Comparison of ENCODE assay signal across 8 mouse cellular contexts in genomic region chr1:74601267-74601962, GRCm38 (mm10). TPM values are rescaled to one million over a fixed set of nuclear protein-coding genes. Genes with fewer than 3 reads are reported as not detected.
DNase-seq lines count a peak whose midpoint lies in the region; ATAC-seq and TF ChIP-seq lines count a peak whose summit lies in the region.

Gene Rnf25 (minus strand): TSS chr1:74601397.
Gene Stk36 (plus strand): TSS chr1:74601445.

- H3K36me3 ChIP-seq in forebrain, embryonic 10.5 days (replicated peaks) = peaks cover 42% of the 10 kb centered on the region
- H3K36me3 ChIP-seq in heart, embryonic 15.5 days = peaks cover 21% of the 10 kb centered on the region; the same call in 1 of the 2 replicates
- peaks cover 6% of the 10 kb centered on the region; the same call in 1 of the 2 replicates for H3K36me3 ChIP-seq in liver, embryonic 14.5 days (replicated peaks; ENCODE audit: control insufficient read depth, insufficient read depth, low read depth)
- peaks cover 7% of the 10 kb centered on the region for H3K36me3 ChIP-seq in neural tube, embryonic 11.5 days (ENCODE audit: control insufficient read depth, insufficient read depth, low read length)
- peaks cover 6% of the 10 kb centered on the region for H3K36me3 ChIP-seq in stomach, postnatal 0 days (ENCODE audit: control insufficient read depth, insufficient read depth, low read length)

- peaks cover 21% of the 10 kb centered on the region for H3K4me1 ChIP-seq in forebrain, embryonic 10.5 days
- H3K4me1 ChIP-seq in heart, embryonic 15.5 days (replicated peaks) = peaks cover 14% of the 10 kb centered on the region
- peaks cover 5% of the 10 kb centered on the region in 2 experiments for H3K4me1 ChIP-seq in liver, embryonic 14.5 days (replicated peaks; ENCODE audit: control insufficient read depth in 2 of 2, insufficient read depth in 2 of 2, low read length in 1 of 2)
- peaks cover 6% of the 10 kb centered on the region; the same call in 1 of the 2 replicates for H3K4me1 ChIP-seq in neural tube, embryonic 11.5 days (ENCODE audit: control insufficient read depth, insufficient read depth, low read length)
- H3K4me1 ChIP-seq in stomach, postnatal 0 days (replicated peaks; ENCODE audit: control insufficient read depth, insufficient read depth) = no peaks in the 10 kb centered on the region; the same call in 1 of the 2 replicates

- peak within 1 kb of the TSS; percentile 76 for H3K9ac ChIP-seq in heart, embryonic 15.5 days
- peak within 1 kb of the TSS; percentile 82 for H3K9ac ChIP-seq in liver, embryonic 14.5 days (replicated peaks)
- peak within 1 kb of the TSS; percentile 63 for H3K9ac ChIP-seq in neural tube, embryonic 11.5 days (ENCODE audit: low read length)
- peak within 1 kb of the TSS; percentile 81 for H3K9ac ChIP-seq in stomach, postnatal 0 days (ENCODE audit: low read length)

- peak within 1 kb of the TSS; percentile 84 for H3K4me2 ChIP-seq in heart, embryonic 15.5 days
- H3K4me2 ChIP-seq in liver, embryonic 14.5 days (ENCODE audit: low read depth) = peak within 1 kb of the TSS; percentile 81
- H3K4me2 ChIP-seq in neural tube, embryonic 11.5 days (ENCODE audit: low read depth) = peak within 1 kb of the TSS; percentile 86
- peak within 1 kb of the TSS; percentile 84 for H3K4me2 ChIP-seq in stomach, postnatal 0 days (replicated peaks; ENCODE audit: low read depth)

- H3K9me3 ChIP-seq in forebrain, embryonic 10.5 days = no peaks in the 10 kb centered on the region
- no peaks in the 10 kb centered on the region for H3K9me3 ChIP-seq in heart, embryonic 15.5 days (replicated peaks)
- no peaks in the 10 kb centered on the region for H3K9me3 ChIP-seq in liver, embryonic 14.5 days (ENCODE audit: control insufficient read depth, low read length)
- no peaks in the 10 kb centered on the region for H3K9me3 ChIP-seq in neural tube, embryonic 11.5 days (ENCODE audit: control insufficient read depth, low read length)
- H3K9me3 ChIP-seq in stomach, postnatal 0 days (ENCODE audit: control insufficient read depth, low read length) = no peaks in the 10 kb centered on the region

- ATAC-seq in CD4-positive, CD25-positive, alpha-beta regulatory T cell, adult 4 months = peak; percentile 100
- peak; percentile 76 for ATAC-seq in heart, embryonic 15.5 days (replicated peaks; ENCODE audit: insufficient number of reproducible peaks, insufficient read depth, low FRiP score, low read depth)
- ATAC-seq in liver, embryonic 14.5 days (ENCODE audit: insufficient read depth) = peak; percentile 82
- ATAC-seq in neural tube, embryonic 11.5 days (ENCODE audit: insufficient read depth, low FRiP score, low TSS enrichment) = peak; percentile 78
- ATAC-seq in stomach, postnatal 0 days (ENCODE audit: low FRiP score, low TSS enrichment) = peak; percentile 84

- peak within 1 kb of the TSS; percentile 93 for H3K4me3 ChIP-seq in forebrain, embryonic 10.5 days
- H3K4me3 ChIP-seq in heart, embryonic 15.5 days = peak within 1 kb of the TSS; percentile 86
- H3K4me3 ChIP-seq in liver, embryonic 14.5 days (ENCODE audit: insufficient read depth in 1 of 2, low read depth in 2 of 2, low read length in 2 of 2) = peak within 1 kb of the TSS; percentile 75 to 85
- H3K4me3 ChIP-seq in neural tube, embryonic 11.5 days (ENCODE audit: low read depth, low read length) = peak within 1 kb of the TSS; percentile 56
- H3K4me3 ChIP-seq in stomach, postnatal 0 days (ENCODE audit: low read depth, low read length) = peak within 1 kb of the TSS; percentile 61

- DNase-seq in c-Kit-negative CD71-positive TER-119-positive erythroid progenitor cells, embryonic 14.5 days (ENCODE audit: low read depth, low spot score) = peak; percentile 75
- peak; percentile 84 for DNase-seq in forebrain, embryonic 10.5 days (ENCODE audit: extremely low spot score, low spot score)
- peak; percentile 89 to 92 for DNase-seq in kidney, postnatal 25 days
- peak; percentile 75 to 82 (median 77) for DNase-seq in liver, embryonic 14.5 days (ENCODE audit: low read depth in 3 of 3, low spot score in 3 of 3)
- peak; percentile 86 for DNase-seq in neural tube, embryonic 11.5 days (ENCODE audit: low spot score)
- DNase-seq in stomach, postnatal 0 days (ENCODE audit: low spot score) = peak; percentile 87

- no peaks in the 10 kb centered on the region for H3K27me3 ChIP-seq in forebrain, embryonic 10.5 days (ENCODE audit: poor library complexity, severe bottlenecking)
- H3K27me3 ChIP-seq in heart, embryonic 15.5 days = no peaks in the 10 kb centered on the region
- no peaks in the 10 kb centered on the region for H3K27me3 ChIP-seq in liver, embryonic 14.5 days (ENCODE audit: control insufficient read depth, insufficient read depth, low read length)
- H3K27me3 ChIP-seq in neural tube, embryonic 11.5 days (ENCODE audit: control insufficient read depth, insufficient read depth, low read length) = no peaks in the 10 kb centered on the region
- no peaks in the 10 kb centered on the region for H3K27me3 ChIP-seq in stomach, postnatal 0 days (ENCODE audit: control insufficient read depth, insufficient read depth, low read length)

- peak within 1 kb of the TSS; percentile 89 for H3K27ac ChIP-seq in forebrain, embryonic 10.5 days
- H3K27ac ChIP-seq in heart, embryonic 15.5 days = peak within 1 kb of the TSS; percentile 57
- H3K27ac ChIP-seq in liver, embryonic 14.5 days = no peak within 1 kb of the TSS
- H3K27ac ChIP-seq in neural tube, embryonic 11.5 days (ENCODE audit: low read depth, low read length) = no peak within 1 kb of the TSS
- H3K27ac ChIP-seq in stomach, postnatal 0 days (replicated peaks) = peak within 1 kb of the TSS; percentile 74

- no peak for TF ChIP-seq EP300 in liver, embryonic 14.5 days (IDR thresholded peaks at IDR 0.05; ENCODE audit: low read depth)
- TF ChIP-seq EP300 in stomach, postnatal 0 days (optimal IDR thresholded peaks at IDR 0.05) = no peak

- TF ChIP-seq CTCF in liver, embryonic 14.5 days (IDR thresholded peaks at IDR 0.05; ENCODE audit: low read depth) = no peak
- no peak for TF ChIP-seq CTCF in stomach, postnatal 0 days (IDR thresholded peaks at IDR 0.05; ENCODE audit: low read depth)

- 11% methylated on average over 25 of the region's 25 CpGs for WGBS in forebrain, embryonic 10.5 days
- 9% methylated on average over 25 of the region's 25 CpGs for WGBS in heart, embryonic 15.5 days
- 17% methylated on average over 25 of the region's 25 CpGs for WGBS in liver, embryonic 14.5 days (ENCODE audit: insufficient replicate concordance)
- WGBS in neural tube, embryonic 11.5 days = 10% methylated on average over 25 of the region's 25 CpGs
- 8% methylated on average over 25 of the region's 25 CpGs for WGBS in stomach, postnatal 0 days

RNA-seq across cellular contexts. Expression of gene Rnf25, which starts in this region (rescaled TPM):
- polyA plus RNA-seq in CD4-positive, CD25-positive, alpha-beta regulatory T cell, adult 4 months (2017; shearing (Covaris generic)) = 10 to 100 TPM; 19.7 to 31.9 TPM
- 37.7 and 40.0 TPM in 2 replicates for polyA plus RNA-seq in forebrain, embryonic 10.5 days (2016; fragmentation: Nextera tagmentation; extraction: Ambion mirVana)
- polyA plus RNA-seq in heart, embryonic 15.5 days (2015; fragmentation: Nextera tagmentation; extraction: Ambion mirVana) = 18.9 and 23.6 TPM in 2 replicates
- 21.9 and 24.0 TPM in 2 replicates for polyA plus RNA-seq in liver, embryonic 14.5 days (2012; rRNA removed)
- 2.1 and 2.6 TPM in 2 replicates for polyA plus RNA-seq in liver, embryonic 14.5 days (2014; fragmentation: Nextera tagmentation; extraction: Ambion mirVana)
- 9.0 and 9.4 TPM in 2 replicates for polyA plus RNA-seq in neural tube, embryonic 11.5 days (2014; fragmentation: Nextera tagmentation; extraction: Ambion mirVana)
- polyA plus RNA-seq in stomach, postnatal 0 days (2015; fragmentation: Nextera tagmentation; extraction: Ambion mirVana) = 22.9 and 24.3 TPM in 2 replicates

RNA-seq across cellular contexts. Expression of gene Stk36, which starts in this region (rescaled TPM):
- not detected for polyA plus RNA-seq in CD4-positive, CD25-positive, alpha-beta regulatory T cell, adult 4 months (2017; shearing (Covaris generic))
- 12.0 and 17.6 TPM in 2 replicates for polyA plus RNA-seq in forebrain, embryonic 10.5 days (2016; fragmentation: Nextera tagmentation; extraction: Ambion mirVana)
- 3.4 and 3.7 TPM in 2 replicates for polyA plus RNA-seq in heart, embryonic 15.5 days (2015; fragmentation: Nextera tagmentation; extraction: Ambion mirVana)
- 0.17 and 0.24 TPM in 2 replicates for polyA plus RNA-seq in liver, embryonic 14.5 days (2012; rRNA removed)
- 0.08 and 0.95 TPM in 2 replicates for polyA plus RNA-seq in liver, embryonic 14.5 days (2014; fragmentation: Nextera tagmentation; extraction: Ambion mirVana)
- polyA plus RNA-seq in neural tube, embryonic 11.5 days (2014; fragmentation: Nextera tagmentation; extraction: Ambion mirVana) = 17.2 and 23.3 TPM in 2 replicates
- polyA plus RNA-seq in stomach, postnatal 0 days (2015; fragmentation: Nextera tagmentation; extraction: Ambion mirVana) = 1.1 and 1.3 TPM in 2 replicates

Comparison
In these comparisons a context has a peak if more than half of its experiments do, and no peak if none do; other contexts are left out.
1. H3K27ac ChIP-seq: peak in forebrain, embryonic 10.5 days (single experiment), heart, embryonic 15.5 days (single experiment) and stomach, postnatal 0 days (single experiment); none in liver, embryonic 14.5 days (single experiment) and neural tube, embryonic 11.5 days (single experiment).
2. Peak in every context shown above with its lines, with median percentiles within 50 percentile points of each other: ATAC-seq, DNase-seq, H3K4me3 ChIP-seq, H3K4me2 ChIP-seq and H3K9ac ChIP-seq.